Mouse (Mus musculus): ENCODE measurements around the gene Gng7. TPM values are rescaled to one million over a fixed set of nuclear protein-coding genes. Genes with fewer than 3 reads are reported as not detected.
"Not testable (repeated sequence)": the region's sequence is repeated elsewhere in the genome, so short reads cannot be mapped to it uniquely, and the experiment has no call there.

Gene Gng7
- total and polyA plus RNA-seq, 3 experiments: 0.24 to 0.47 TPM; not detected in 1

GRCm38 (mm10) chr10:80989854-80990253 lies 24.9 kb downstream of the Gng7 start:
- Histone ChIP-seq H3K4me1 (ENCODE audit: control insufficient read depth in 1 of 2, insufficient read depth in 2 of 2) (peaks cover 25 to 69% of the 10 kb centered on the region in 2 experiments), H3K4me2 (ENCODE audit: insufficient read depth, low read depth, poor library complexity, severe bottlenecking) (peak overlapping the region; percentile 21; the same call in 1 of the 2 replicates), H3K27me3 (replicated peaks) (peaks cover 33% of the 10 kb centered on the region)
- H3K9ac ChIP-seq (ENCODE audit: insufficient read depth, low read depth); H3K36me3 ChIP-seq (replicated peaks in 1 of 2; ENCODE audit: control insufficient read depth in 1 of 2, insufficient read depth in 1 of 2, low read length in 1 of 2); H3K27ac ChIP-seq (ENCODE audit: insufficient read depth, low read depth); H3K9me3 ChIP-seq (replicated peaks; ENCODE audit: low read length); H3K4me3 ChIP-seq (replicated peaks in 1 of 3; ENCODE audit: low read depth in 2 of 3, low read length in 2 of 3, poor library complexity in 1 of 3); DNase-seq (ENCODE audit: extremely low read depth); H3K79me2 ChIP-seq (replicated peaks; ENCODE audit: control insufficient read depth, extremely low read depth, insufficient read depth, poor library complexity, severe bottlenecking); dilution Hi-C loops (cut with MboI; ENCODE audit: extremely low pct_ligation_motif_present, extremely low pct_unique_long_range_greater_than_20kb, low sequenced_read_pairs): not testable (repeated sequence)
- TF ChIP-seq TBP (conservative IDR thresholded peaks at IDR 0.05; ENCODE audit: low read depth, low read length): peak; percentile 94
- in situ Hi-C loops (cut with MboI; ENCODE audit: low pct_ligation_motif_present, low pct_unique_long_range_greater_than_20kb, low sequenced_read_pairs): loop anchor here (5.0 to 10.0 kb wide), 3 partner anchors 63 to 185 kb away; partner anchors contain the start of gene Amh

- Histone ChIP-seq H3K4me1 (ENCODE audit: control insufficient read depth in 1 of 2, insufficient read depth in 2 of 2) (peaks cover 25 to 70% of the 10 kb centered on the region in 2 experiments), H3K27ac (ENCODE audit: insufficient read depth, low read depth) (no peak overlapping the region), H3K4me3 (replicated peaks in 1 of 3; ENCODE audit: low read depth in 2 of 3, low read length in 2 of 3, poor library complexity in 1 of 3) (no peak overlapping the region), H3K79me2 (replicated peaks; ENCODE audit: control insufficient read depth, extremely low read depth, insufficient read depth, poor library complexity, severe bottlenecking) (no peaks in the 10 kb centered on the region), H3K4me2 (ENCODE audit: insufficient read depth, low read depth, poor library complexity, severe bottlenecking) (peak overlapping the region; percentile 21; the same call in 1 of the 2 replicates), H3K9ac (ENCODE audit: insufficient read depth, low read depth) (no peak overlapping the region), H3K9me3 (replicated peaks; ENCODE audit: low read length) (peaks cover 3% of the 10 kb centered on the region), H3K27me3 (replicated peaks) (peaks cover 29% of the 10 kb centered on the region), H3K36me3 (replicated peaks in 1 of 2; ENCODE audit: control insufficient read depth in 1 of 2, insufficient read depth in 1 of 2, low read length in 1 of 2) (no peaks in the 10 kb centered on the region)
- DNase-seq (ENCODE audit: extremely low read depth): peak; percentile 67
- dilution Hi-C loops (cut with MboI; ENCODE audit: extremely low pct_ligation_motif_present, extremely low pct_unique_long_range_greater_than_20kb, low sequenced_read_pairs) (no loop called here), in situ Hi-C loops (cut with MboI; ENCODE audit: low pct_ligation_motif_present, low pct_unique_long_range_greater_than_20kb, low sequenced_read_pairs) (no loop called here)
- no peak for TF ChIP-seq TBP (conservative IDR thresholded peaks at IDR 0.05; ENCODE audit: low read depth, low read length)
- no peak for TF ChIP-seq ZMIZ1 (IDR thresholded peaks at IDR 0.05; ENCODE audit: low read depth, low read length)
- no peak for TF ChIP-seq NRF1 (IDR thresholded peaks at IDR 0.05; ENCODE audit: low read depth, low read length)
- no peak for TF ChIP-seq PAX5 (IDR thresholded peaks at IDR 0.05; ENCODE audit: low read length)
- no peak for TF ChIP-seq CHD2 (IDR thresholded peaks at IDR 0.05; ENCODE audit: low read length)
- no peak for TF ChIP-seq POLR2A (IDR thresholded peaks at IDR 0.05; ENCODE audit: low read depth, low read length)
- TF ChIP-seq RCOR1 (conservative IDR thresholded peaks at IDR 0.05; ENCODE audit: low read depth, low read length): no peak
- TF ChIP-seq ELF1 (IDR thresholded peaks at IDR 0.05; ENCODE audit: low read depth, low read length): no peak
- no peak for TF ChIP-seq CHD1 (IDR thresholded peaks at IDR 0.05; ENCODE audit: low read depth, low read length)
- no peak for TF ChIP-seq MXI1 (IDR thresholded peaks at IDR 0.05; ENCODE audit: low read depth, low read length)
- TF ChIP-seq UBTF (IDR thresholded peaks at IDR 0.05; ENCODE audit: low read depth, low read length): no peak
- peak; percentile 28 for TF ChIP-seq ETS1 (conservative IDR thresholded peaks at IDR 0.05; ENCODE audit: low read depth, low read length)
- no peak for TF ChIP-seq E2F4 (IDR thresholded peaks at IDR 0.05; ENCODE audit: insufficient replicate concordance, low read depth, low read length)
- TF ChIP-seq MAZ (IDR thresholded peaks at IDR 0.05; ENCODE audit: low read depth, low read length): no peak
- no peak for TF ChIP-seq TCF12 (IDR thresholded peaks at IDR 0.05; ENCODE audit: low read depth, low read length)
- TF ChIP-seq IRF4 (IDR thresholded peaks at IDR 0.05; ENCODE audit: low read depth, low read length): no peak; the same call in 1 of the 2 replicates
- TF ChIP-seq KAT2A (IDR thresholded peaks at IDR 0.05; ENCODE audit: insufficient replicate concordance, low read length): no peak
- TF ChIP-seq BHLHE40 (IDR thresholded peaks at IDR 0.05; ENCODE audit: low read depth, low read length): peak; percentile 34; the same call in 1 of the 2 replicates
- no peak for TF ChIP-seq MAX (IDR thresholded peaks at IDR 0.05; ENCODE audit: low read length)
- no peak for TF ChIP-seq SIN3A (IDR thresholded peaks at IDR 0.05; ENCODE audit: low read length)
- no peak for TF ChIP-seq USF1 (IDR thresholded peaks at IDR 0.05; ENCODE audit: low read depth, low read length)
- TF ChIP-seq SMC3 (IDR thresholded peaks at IDR 0.05; ENCODE audit: low read depth, low read length): no peak
- no peak for TF ChIP-seq MYC (IDR thresholded peaks at IDR 0.05; ENCODE audit: low read depth, low read length)
- peak; percentile 94 for TF ChIP-seq ZNF384 (IDR thresholded peaks at IDR 0.05; ENCODE audit: low read depth, low read length)
- no peak for TF ChIP-seq HCFC1 (IDR thresholded peaks at IDR 0.05; ENCODE audit: low read depth, low read length)
- TF ChIP-seq EP300 (IDR thresholded peaks at IDR 0.05; ENCODE audit: low read length): peak; percentile 38; the same call in 1 of the 2 replicates
- 0 out of 2 replicates have a peak, but pooled peaks have one; percentile 28 for TF ChIP-seq MEF2A (IDR thresholded peaks at IDR 0.05; ENCODE audit: borderline replicate concordance, low read depth, low read length)
- no peak for TF ChIP-seq NELFE (IDR thresholded peaks at IDR 0.05; ENCODE audit: low read depth, low read length)
These were observed 25.3 kb downstream of the Gng7 start for GRCm38 (mm10) chr10:80989446-80989845.

Data from CH12.LX (cell line).